Mouse (Mus musculus) kidney, postnatal 0 days (tissue): Measurements from ENCODE around the gene Dpp4. TPM values are rescaled to one million over a fixed set of nuclear protein-coding genes. Genes with fewer than 3 reads are reported as not detected.

Experiments used
- ATAC-seq: fragments of 200-750 bp; cut with Nextera tagmentation; replicated peaks from 2 replicates; pipeline ENCODE4 v1.8.0; 2017; ENCODE audit warnings: low read depth, moderate number of reproducible peaks, moderate TSS enrichment, moderate library complexity; ENCODE audit not compliant: low FRiP score
- DNase-seq: peaks from one replicate; pipeline ENCODE4 v3.0.0-alpha.2; 2016; ENCODE audit warnings: low spot score
- H3K27ac ChIP-seq: fragments of 300-500 bp; sonication (generic); 2 replicates; pipeline ENCODE4 v1.5.1; 2014; ENCODE audit warnings: mild to moderate bottlenecking
- H3K27me3 ChIP-seq: fragments of 300-500 bp; sonication (generic); 2 replicates; pipeline ENCODE4 v1.6.1; 2014; ENCODE audit warnings: low read length, mixed read lengths; ENCODE audit not compliant: insufficient read depth
- H3K36me3 ChIP-seq: fragments of 300-500 bp; sonication (generic); 2 replicates; pipeline ENCODE4 v1.6.1; 2014; ENCODE audit warnings: low read length, mixed read lengths; ENCODE audit not compliant: insufficient read depth
- H3K4me1 ChIP-seq: fragments of 300-500 bp; sonication (generic); replicated peaks from 2 replicates; pipeline ENCODE4 v1.6.1; 2014; ENCODE audit warnings: antibody characterized with exemption, low read length, mixed read lengths; ENCODE audit not compliant: insufficient read depth
- H3K4me2 ChIP-seq: fragments of 300-500 bp; sonication (generic); 2 replicates; pipeline ENCODE4 v1.6.1; 2014; ENCODE audit warnings: mild to moderate bottlenecking, low read length, moderate library complexity, mixed read lengths
- H3K4me3 ChIP-seq: fragments of 300-500 bp; sonication (generic); replicated peaks from 2 replicates; pipeline ENCODE4 v1.5.1; 2014; ENCODE audit warnings: low read depth, low read length
- H3K9ac ChIP-seq: fragments of 300-500 bp; sonication (generic); 2 replicates; pipeline ENCODE4 v1.6.1; 2014; ENCODE audit warnings: low read depth, low read length
- H3K9me3 ChIP-seq: fragments of 300-500 bp; sonication (generic); replicated peaks from 2 replicates; pipeline ENCODE4 v1.6.1; 2016; ENCODE audit warnings: low read length, inconsistent platforms, mixed read lengths
- CTCF ChIP-seq: IDR thresholded peaks from 2 replicates; pipeline ENCODE4 v1.5.1; 2016; ENCODE audit warnings: antibody characterized with exemption, low read depth, mild to moderate bottlenecking, moderate library complexity
- whole genome bisulfite sequencing: fragments of 180-500 bp; shearing (Covaris S2); extraction: QIAGEN DNeasy Blood & Tissue Kit; methylation state at CpG from one replicate; pipeline ENCODE4 v1.1.7; 2014; 5-methylcytosine and 5-hydroxymethylcytosine counted together
- polyA plus RNA-seq: library from polyadenylated mRNA; unstranded; fragments of >200 nt; fragmentation: Nextera tagmentation; extraction: Ambion mirVana; gene quantifications from 2 replicates; pipeline ENCODE4 v1.2.1, GENCODE M21; 2015

Dpp4 gene
- polyA plus RNA-seq, 1 experiment from 2014 or later, result 87.8 TPM

DNA sequence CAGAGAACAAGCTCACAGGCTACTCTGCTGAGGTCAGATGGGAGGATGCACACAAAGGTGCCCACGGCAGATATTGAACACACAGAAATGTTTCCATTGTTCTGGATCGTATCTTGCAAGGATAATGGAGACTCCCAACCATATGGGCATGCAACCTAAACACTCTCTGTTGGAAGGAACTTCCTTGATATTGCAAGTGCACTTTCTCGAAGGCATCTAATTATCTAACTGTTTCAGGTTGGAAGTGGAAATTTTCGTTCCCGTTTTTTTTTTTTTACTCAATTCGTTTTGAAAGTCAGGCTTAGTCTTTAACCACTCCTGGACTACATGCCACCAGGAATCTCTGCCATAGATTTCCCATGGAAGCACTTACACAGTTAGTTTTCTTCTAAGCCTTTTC, 51.2 kb downstream of the Dpp4 start:
- no peak overlapping the region for H3K27ac ChIP-seq
- H3K9ac ChIP-seq, result no peak overlapping the region
- no peak overlapping the region for H3K4me3 ChIP-seq
- H3K27me3 ChIP-seq, result no peaks in the 10 kb centered on the region
- H3K4me1 ChIP-seq, result no peaks in the 10 kb centered on the region
- ATAC-seq (no peak), DNase-seq (no peak)
- TF ChIP-seq CTCF, result no peak
- 0 out of 2 replicates have a peak, but pooled peaks cover 3% of the 10 kb centered on the region for H3K36me3 ChIP-seq
- no peak overlapping the region for H3K4me2 ChIP-seq
- WGBS, result 90% methylated on average over 6 of the region's 6 CpGs
- H3K9me3 ChIP-seq, result no peaks in the 10 kb centered on the region

DNA sequence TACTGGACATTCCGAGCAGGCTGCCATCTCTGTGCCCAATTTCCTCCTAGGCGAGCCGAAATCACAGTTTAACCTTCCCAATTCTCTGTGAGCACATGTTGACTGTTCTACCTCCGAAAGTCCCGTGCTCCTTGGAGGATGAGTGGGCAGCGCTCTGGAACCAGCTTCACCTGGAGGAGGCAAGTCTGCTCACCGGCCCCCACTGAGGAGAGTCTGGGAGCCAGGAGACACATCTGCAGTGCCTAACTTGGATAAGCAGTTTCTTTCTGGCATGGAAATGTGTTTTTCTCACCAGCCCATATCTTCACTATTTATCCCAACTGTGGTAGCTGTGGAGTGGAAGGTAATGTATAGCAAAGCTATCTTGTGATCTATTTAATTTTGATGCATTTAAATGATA, 54.8 kb downstream of the Dpp4 start:
- Histone ChIP-seq H3K27ac (no peak overlapping the region), H3K4me1 (no peaks in the 10 kb centered on the region), H3K4me2 (no peak overlapping the region), H3K36me3 (no peaks in the 10 kb centered on the region), H3K27me3 (no peaks in the 10 kb centered on the region), H3K4me3 (no peak overlapping the region), H3K9me3 (no peaks in the 10 kb centered on the region), H3K9ac (no peak overlapping the region)
- DNase-seq, result no peak
- TF ChIP-seq CTCF, result no peak
- no peak for ATAC-seq
- 82% methylated on average over 7 of the region's 7 CpGs for WGBS

GRCm38 (mm10) chr2:62356606-62357005, 55.4 kb downstream of the Dpp4 start:
- DNase-seq (no peak), ATAC-seq (no peak)
- H3K36me3 ChIP-seq, result no peaks in the 10 kb centered on the region
- TF ChIP-seq CTCF, result no peak
- no peaks in the 10 kb centered on the region for H3K27me3 ChIP-seq
- no peak overlapping the region for H3K4me2 ChIP-seq
- H3K9me3 ChIP-seq, result no peaks in the 10 kb centered on the region
- no peaks in the 10 kb centered on the region for H3K4me1 ChIP-seq
- 79% methylated on average over 14 of the region's 14 CpGs for WGBS
- H3K9ac ChIP-seq, result no peak overlapping the region
- H3K4me3 ChIP-seq, result no peak overlapping the region
- H3K27ac ChIP-seq, result no peak overlapping the region

DNA sequence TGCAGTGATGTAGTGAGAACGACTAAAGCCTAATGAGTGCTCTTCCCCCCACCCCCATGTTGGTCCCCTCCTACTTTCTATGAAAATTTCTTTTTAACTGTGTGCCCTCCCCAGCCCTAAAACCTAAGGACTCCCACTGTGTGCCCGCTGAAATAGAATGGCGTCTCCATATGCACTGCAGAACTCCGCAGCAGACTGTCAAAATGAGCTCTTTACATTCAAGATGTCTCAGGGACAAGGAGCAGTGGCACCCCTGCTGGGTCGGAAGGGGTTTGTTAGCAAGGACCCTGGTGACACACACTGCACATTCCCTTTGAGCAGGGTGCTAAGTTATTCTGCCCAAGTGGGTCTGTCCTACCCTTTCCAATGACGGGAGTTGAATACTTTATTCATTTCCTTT, 56.3 kb downstream of the Dpp4 start:
- H3K27ac ChIP-seq, result no peak overlapping the region
- H3K27me3 ChIP-seq, result no peaks in the 10 kb centered on the region
- no peak overlapping the region for H3K9ac ChIP-seq
- no peaks in the 10 kb centered on the region for H3K4me1 ChIP-seq
- no peak for TF ChIP-seq CTCF
- H3K9me3 ChIP-seq, result no peaks in the 10 kb centered on the region
- H3K4me3 ChIP-seq, result no peak overlapping the region
- ATAC-seq (no peak), DNase-seq (no peak)
- no peak overlapping the region for H3K4me2 ChIP-seq
- no peaks in the 10 kb centered on the region for H3K36me3 ChIP-seq
- WGBS, result 79% methylated on average over 6 of the region's 6 CpGs

DNA sequence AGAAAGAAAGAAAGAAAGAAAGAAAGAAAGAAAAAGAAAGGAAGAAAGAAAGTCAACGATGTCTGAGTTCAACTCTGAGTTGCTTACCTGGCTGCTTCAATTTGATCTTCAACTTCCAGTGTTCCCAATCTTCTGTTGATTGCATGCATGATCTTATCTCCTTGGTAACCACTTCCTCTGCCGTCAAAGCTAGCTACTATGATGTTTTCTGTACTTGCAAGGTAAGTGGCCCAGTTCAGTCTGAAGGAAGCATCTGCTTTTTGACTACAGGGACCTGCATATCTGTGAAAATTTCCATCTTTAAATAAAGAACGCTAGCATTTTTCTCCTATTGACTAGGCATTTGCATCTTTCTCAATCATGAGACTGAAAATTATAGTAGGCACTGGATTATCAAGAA, 60.0 kb downstream of the Dpp4 start:
- Histone ChIP-seq H3K4me2 (no peak overlapping the region), H3K27me3 (no peaks in the 10 kb centered on the region), H3K4me1 (no peaks in the 10 kb centered on the region), H3K27ac (no peak overlapping the region), H3K4me3 (no peak overlapping the region), H3K36me3 (no peaks in the 10 kb centered on the region), H3K9ac (no peak overlapping the region), H3K9me3 (no peaks in the 10 kb centered on the region)
- DNase-seq (no peak), ATAC-seq (no peak)
- WGBS, result 80% methylated on average over 3 of the region's 3 CpGs
- TF ChIP-seq CTCF, result no peak

DNA sequence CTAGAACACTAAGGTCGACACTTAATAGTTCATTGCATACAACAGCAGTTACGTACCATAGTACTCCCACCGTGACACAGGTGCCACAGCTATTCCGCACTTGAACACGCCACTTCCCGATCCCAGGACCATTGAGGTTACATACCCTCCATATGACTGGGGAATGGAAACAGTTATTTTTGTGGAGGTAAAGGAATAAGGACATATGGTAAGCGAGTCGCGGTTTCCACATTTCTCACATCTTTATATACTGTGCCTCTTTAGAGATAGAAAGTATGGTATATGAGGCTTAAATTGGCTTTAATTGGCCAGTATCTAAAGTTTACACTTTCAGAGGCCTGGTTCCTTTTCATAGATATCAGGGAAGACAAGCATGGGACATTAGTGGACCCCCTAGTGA, 64.3 kb downstream of the Dpp4 start:
- H3K9ac ChIP-seq, result no peak overlapping the region
- no peaks in the 10 kb centered on the region for H3K36me3 ChIP-seq
- ATAC-seq (no peak), DNase-seq (no peak)
- no peak overlapping the region for H3K4me3 ChIP-seq
- TF ChIP-seq CTCF, result no peak
- WGBS, result 94% methylated on average over 9 of the region's 9 CpGs
- H3K4me1 ChIP-seq, result no peaks in the 10 kb centered on the region
- H3K27ac ChIP-seq, result no peak overlapping the region
- no peaks in the 10 kb centered on the region for H3K27me3 ChIP-seq
- no peaks in the 10 kb centered on the region for H3K9me3 ChIP-seq
- H3K4me2 ChIP-seq, result no peak overlapping the region

GRCm38 (mm10) chr2:62346771-62347170, 65.3 kb downstream of the Dpp4 start:
- H3K9ac ChIP-seq, result no peak overlapping the region
- no peak overlapping the region for H3K4me2 ChIP-seq
- H3K4me3 ChIP-seq, result no peak overlapping the region
- ATAC-seq (no peak), DNase-seq (peak; percentile 56)
- WGBS, result 4% methylated on average over 1 of the region's 1 CpGs
- no peak overlapping the region for H3K27ac ChIP-seq
- no peaks in the 10 kb centered on the region for H3K36me3 ChIP-seq
- H3K4me1 ChIP-seq, result no peaks in the 10 kb centered on the region
- H3K27me3 ChIP-seq, result no peaks in the 10 kb centered on the region
- TF ChIP-seq CTCF, result peak; percentile 72
- H3K9me3 ChIP-seq, result no peaks in the 10 kb centered on the region
